Mouse (Mus musculus): Measurements from ENCODE around the gene Tmem216. TPM values are rescaled to one million over a fixed set of nuclear protein-coding genes. Genes with fewer than 3 reads are reported as not detected.

Tmem216 gene
- polyA plus RNA-seq, 1 experiment from 2014 or later = 20.0 TPM

Other genes with a start within 250 kb of the Tmem216 start
- gene Syt7, start 167.1 kb downstream of the Tmem216 start, polyA plus RNA-seq (2016; fragmentation: Nextera tagmentation; extraction: Ambion mirVana) = 0.59 and 1.3 TPM in 2 replicates
- 0.14 and 0.26 TPM in 2 replicates for gene Lrrc10b, start 98.8 kb downstream of the Tmem216 start, polyA plus RNA-seq (2016; fragmentation: Nextera tagmentation; extraction: Ambion mirVana)
- 0.14 TPM in 1 of 2 replicates, not detected in the other for gene Ppp1r32, start 73.3 kb downstream of the Tmem216 start, polyA plus RNA-seq (2016; fragmentation: Nextera tagmentation; extraction: Ambion mirVana)
- gene Cpsf7, start 31.0 kb downstream of the Tmem216 start, polyA plus RNA-seq (2016; fragmentation: Nextera tagmentation; extraction: Ambion mirVana) = 36.9 and 41.4 TPM in 2 replicates
- gene Sdhaf2, start 30.1 kb downstream of the Tmem216 start, polyA plus RNA-seq (2016; fragmentation: Nextera tagmentation; extraction: Ambion mirVana) = 48.4 and 52.1 TPM in 2 replicates
- gene Cyb561a3, start 20.9 kb upstream of the Tmem216 start, polyA plus RNA-seq (2016; fragmentation: Nextera tagmentation; extraction: Ambion mirVana) = 13.5 and 15.9 TPM in 2 replicates
- gene Tmem138, start 21.1 kb upstream of the Tmem216 start, polyA plus RNA-seq (2016; fragmentation: Nextera tagmentation; extraction: Ambion mirVana) = 26.2 and 26.5 TPM in 2 replicates
- gene Ddb1, start 49.1 kb upstream of the Tmem216 start, polyA plus RNA-seq (2016; fragmentation: Nextera tagmentation; extraction: Ambion mirVana) = 339 and 347 TPM in 2 replicates
- 11.9 and 12.4 TPM in 2 replicates for gene Tkfc, start 49.4 kb upstream of the Tmem216 start, polyA plus RNA-seq (2016; fragmentation: Nextera tagmentation; extraction: Ambion mirVana)
- gene Vwce, start 78.0 kb upstream of the Tmem216 start, polyA plus RNA-seq (2016; fragmentation: Nextera tagmentation; extraction: Ambion mirVana) = 0.34 and 0.85 TPM in 2 replicates
- not detected in 2 replicates for gene Pga5, start 121.8 kb upstream of the Tmem216 start, polyA plus RNA-seq (2016; fragmentation: Nextera tagmentation; extraction: Ambion mirVana)
- 29.0 and 31.2 TPM in 2 replicates for gene Vps37c, start 132.5 kb upstream of the Tmem216 start, polyA plus RNA-seq (2016; fragmentation: Nextera tagmentation; extraction: Ambion mirVana)
- 0.19 and 0.55 TPM in 2 replicates for gene Cd5, start 182.8 kb upstream of the Tmem216 start, polyA plus RNA-seq (2016; fragmentation: Nextera tagmentation; extraction: Ambion mirVana)

Data from heart, embryonic 12.5 days (tissue).